Mouse (Mus musculus) adrenal gland, adult 18-20 months (tissue): ENCODE measurements around the gene Scgb1b18. TPM values are rescaled to one million over a fixed set of nuclear protein-coding genes. Genes with fewer than 3 reads are reported as not detected.
"Not testable (repeated sequence)": the region's sequence is repeated elsewhere in the genome, so short reads cannot be mapped to it uniquely, and the experiment has no call there.

Experiments
- DNase-seq, 2 experiments: peaks; one replicate each; pipeline ENCODE4 v3.0.0; 2021 to 2022; ENCODE audit warnings: low spot score in 2 of 2
- long read RNA-seq, 2 experiments: library from polyadenylated mRNA; stranded (forward); transcript quantifications; one replicate each; pipeline ENCODE4 v2.0.0; 2021
- total RNA-seq, 2 experiments: library from RNA; stranded (reverse); gene quantifications; 1 replicate in 1 of 2; 2 replicates in 1 of 2; pipeline ENCODE4 v1.2.3; 2021

The Scgb1b18 gene
- not detected for total RNA-seq
- long read RNA-seq, experiment 1 = 0 reads
- long read RNA-seq, experiment 2 = 0 reads

DNA sequence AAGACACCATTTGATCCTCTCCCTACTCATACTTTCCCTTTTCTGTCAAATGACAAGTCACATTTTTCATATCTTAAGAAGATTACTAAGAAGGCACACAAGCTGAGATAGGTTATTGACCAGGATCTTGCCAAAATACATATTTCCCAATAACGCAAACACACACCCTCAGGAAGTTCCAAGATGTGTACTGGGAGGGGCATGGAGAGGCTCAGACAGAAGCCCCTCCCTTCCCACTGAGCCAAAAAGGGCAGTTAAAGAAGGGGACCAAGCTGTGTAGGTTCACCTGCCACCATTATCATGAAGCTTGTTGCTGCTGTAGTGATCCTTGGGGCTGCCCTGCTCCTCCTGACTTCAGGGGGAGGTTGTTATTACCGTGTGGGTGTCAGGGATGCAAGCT lies at the start of gene Scgb1b18:
Scgb1b18 (plus strand) TSS at position 301 of the 400 bp plus-strand sequence.
- DNase-seq = not testable (repeated sequence)

DNA sequence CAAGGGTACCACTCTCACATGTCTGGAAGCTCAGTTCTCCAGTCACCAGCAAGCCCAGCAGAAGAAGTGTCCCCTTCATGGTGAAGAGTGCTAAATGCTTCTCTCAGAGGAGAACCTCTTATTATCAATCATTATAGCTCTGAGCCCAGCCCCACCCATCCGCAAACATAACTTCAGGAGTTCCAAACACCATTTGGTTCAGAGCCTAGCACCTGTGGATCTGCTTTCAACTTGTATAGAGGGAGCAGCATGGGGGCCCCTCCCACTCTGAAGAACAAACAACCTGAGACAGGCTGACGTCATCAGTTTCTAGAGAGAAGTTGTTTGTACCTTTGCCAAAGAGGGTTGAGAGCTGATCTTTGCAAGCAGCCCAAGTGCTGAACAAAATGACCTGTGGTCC lies 11.6 kb upstream of the Scgb1b18 start, which contains the start of gene Scgb2b18:
Scgb2b18 (minus strand) TSS at position 101 of the 400 bp plus-strand sequence.
- DNase-seq = not testable (repeated sequence)

Other genes with a start within 250 kb of the Scgb1b18 start
- gene Scgb2b17, start 129.0 kb upstream of the Scgb1b18 start, total RNA-seq = not detected
- gene Scgb1b17, start 122.1 kb upstream of the Scgb1b18 start, total RNA-seq = not detected
- not detected for gene Scgb2b18, start 11.7 kb upstream of the Scgb1b18 start, total RNA-seq
- gene Scgb2b19, start 94.8 kb downstream of the Scgb1b18 start, total RNA-seq = not detected
- not detected for gene Scgb1b19, start 101.7 kb downstream of the Scgb1b18 start, total RNA-seq
- not detected for gene Scgb2b20, start 180.8 kb downstream of the Scgb1b18 start, total RNA-seq
- not detected for gene Scgb1b20, start 187.7 kb downstream of the Scgb1b18 start, total RNA-seq